Mouse (Mus musculus) heart, postnatal 14 days (tissue): ENCODE measurements around the gene Gm8237. TPM values are rescaled to one million over a fixed set of nuclear protein-coding genes. Genes with fewer than 3 reads are reported as not detected.
A peak's percentile ranks its signal among the peaks of the same experiment; 100 is the strongest.
"Not testable (repeated sequence)": the region's sequence is repeated elsewhere in the genome, so short reads cannot be mapped to it uniquely, and the experiment has no call there.

Source experiments
- DNase-seq, 2 experiments: peaks; one replicate each; pipeline ENCODE4 v3.0.0; 2021 to 2022
- intact Hi-C: fragments of 180-260 bp; cut with DNase I; formaldehyde crosslinking; loops from one replicate; pipeline ENCODE4 v1.15.1; 2025
- long read RNA-seq, 2 experiments: library from polyadenylated mRNA; stranded (forward); transcript quantifications; one replicate each; pipeline ENCODE4 v2.0.0; 2021
- total RNA-seq, 2 experiments: library from RNA; stranded (reverse); gene quantifications; 2 replicates each; pipeline ENCODE4 v1.2.3; 2021

Gene Gm8237
- under 1 TPM; 0.44 to 0.79 TPM for total RNA-seq
- long read RNA-seq, experiment 1, partial matches to known transcripts: 0 of 1 reads
- long read RNA-seq, experiment 1, other reads (novel, unspliced or antisense): 1 of 1 reads
- long read RNA-seq, experiment 2, partial matches to known transcripts: 0 of 1 reads
- long read RNA-seq, experiment 2, other reads (novel, unspliced or antisense): 1 of 1 reads

GRCm38 (mm10) chr14:5880241-5880640 is at the start of gene Gm8237:
Gene Gm8237, minus strand, starts transcription at chr14:5880382.
- DNase-seq, intact Hi-C loops: not testable (repeated sequence)

- intact Hi-C loops, DNase-seq: not testable (repeated sequence)
Measured at GRCm38 (mm10) chr14:5923276-5923675, 43.1 kb upstream of the Gm8237 start.

GRCm38 (mm10) chr14:5918330-5918942 is 38.3 kb upstream of the Gm8237 start:
- intact Hi-C loops: not testable (repeated sequence)
- DNase-seq: peak in 1 of 2 experiments; percentile 1

DNA sequence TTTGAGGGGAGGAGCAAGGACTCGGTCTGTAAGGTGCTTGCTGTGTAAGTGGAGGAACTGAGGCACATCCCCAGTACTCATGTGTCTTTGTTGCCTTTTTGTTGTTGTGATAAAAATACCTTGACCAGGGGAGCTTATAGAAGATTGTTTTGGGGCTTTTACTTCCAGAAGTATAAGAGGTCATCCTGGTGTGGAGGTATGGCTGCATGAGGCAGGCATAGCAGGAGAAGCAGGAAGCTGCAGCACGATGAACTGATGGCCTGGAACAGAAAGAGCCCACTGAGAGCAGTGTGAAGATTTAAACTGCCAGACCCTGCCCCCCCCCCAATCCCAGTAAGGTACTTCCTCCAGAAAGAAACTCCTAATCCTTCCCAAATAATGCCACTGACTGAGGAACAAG is 33.5 kb upstream of the Gm8237 start:
- intact Hi-C loops: not testable (repeated sequence)
- DNase-seq: peak in 1 of 2 experiments; percentile 1

DNA sequence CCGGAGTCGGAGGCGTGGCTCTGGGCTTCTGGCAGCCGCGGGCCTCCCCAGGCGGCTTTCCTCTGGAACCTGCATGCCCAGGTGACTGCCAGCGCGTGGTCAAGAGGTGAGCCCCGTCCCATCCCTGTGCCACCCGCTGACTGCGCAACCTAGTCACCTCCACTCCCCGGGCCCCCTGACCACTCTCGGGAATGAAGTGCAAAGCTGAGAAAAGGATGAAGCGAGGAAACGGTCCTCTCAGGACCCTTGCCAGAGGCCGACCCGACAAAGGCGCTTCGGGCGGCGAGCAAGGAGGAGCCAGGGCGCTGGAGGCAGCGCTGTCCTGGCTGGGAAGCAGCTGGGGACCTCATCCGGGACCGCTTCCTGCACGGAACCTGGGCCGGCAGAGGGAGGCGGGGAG is 391 bp downstream of the Gm8237 start:
- peak in 1 of 2 experiments; percentile 4 for DNase-seq
- intact Hi-C loops: not testable (repeated sequence)

- intact Hi-C loops: not testable (repeated sequence)
- peak; percentile 11 to 16 for DNase-seq
Measured at GRCm38 (mm10) chr14:5879136-5879535, 1.0 kb downstream of the Gm8237 start.

GRCm38 (mm10) chr14:5855911-5856310 is 24.3 kb downstream of the Gm8237 start:
- intact Hi-C loops, DNase-seq: not testable (repeated sequence)

- DNase-seq, intact Hi-C loops: not testable (repeated sequence)
Measured at GRCm38 (mm10) chr14:5830229-5830628, 50.0 kb downstream of the Gm8237 start, which contains the start of gene Gm3424. Gene Gm3424, minus strand, starts transcription at chr14:5830329.

DNA sequence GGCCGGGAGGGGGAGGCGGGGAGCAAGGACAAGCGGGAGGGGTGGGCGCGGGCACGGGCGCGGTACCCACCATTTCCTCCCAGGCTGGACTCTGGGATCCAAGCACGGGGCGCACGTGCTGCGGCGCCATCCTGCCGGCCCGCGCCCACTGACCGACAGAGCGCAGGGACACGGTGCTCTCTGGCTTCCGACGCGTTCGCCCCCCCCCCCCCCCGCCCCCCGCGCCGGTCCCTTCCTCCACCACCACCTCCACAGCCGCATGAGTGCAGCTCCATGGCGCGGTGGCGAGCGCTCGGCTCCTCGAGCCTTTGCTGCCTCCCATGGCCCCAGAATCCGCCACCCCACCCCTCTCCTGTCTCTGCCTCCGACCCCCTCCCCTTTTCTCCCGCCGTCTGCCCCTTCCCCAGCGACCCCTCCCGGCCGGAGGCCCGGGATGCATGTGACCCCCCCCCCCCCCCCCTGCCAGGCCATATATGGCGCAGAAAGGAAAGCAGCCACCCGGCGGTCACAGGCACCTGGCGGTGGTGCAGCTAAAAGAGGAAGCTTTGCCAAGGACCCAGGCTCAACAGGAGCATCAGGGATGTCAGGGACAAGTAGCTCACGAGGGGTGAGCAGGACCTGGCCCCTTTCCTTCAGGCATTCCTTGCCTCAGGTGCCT is 67.4 kb downstream of the Gm8237 start:
- intact Hi-C loops, DNase-seq: not testable (repeated sequence)

Other genes with a start within 250 kb of the Gm8237 start
- gene Gm8265, start 247.4 kb downstream of the Gm8237 start, total RNA-seq: not detected
- gene Gm9603, start 192.9 kb downstream of the Gm8237 start, total RNA-seq: not detected
- gene Gm3373, start 138.8 kb downstream of the Gm8237 start, total RNA-seq: 1 to 10 TPM in 1 of 2 experiments, under 1 TPM in 1; 0.66 to 1.6 TPM
- 1 to 10 TPM; 1.1 to 1.6 TPM for gene Gm3383, start 72.4 kb downstream of the Gm8237 start, total RNA-seq
- not detected for gene Gm3424, start 50.1 kb downstream of the Gm8237 start, total RNA-seq
- gene Gm3248, start 81.4 kb upstream of the Gm8237 start, total RNA-seq: under 1 TPM; 0.34 to 0.53 TPM
- gene Gm3453, start 98.8 kb upstream of the Gm8237 start, total RNA-seq: not detected
- not detected for gene Gm6337, start 177.9 kb upstream of the Gm8237 start, total RNA-seq
- under 1 TPM in 1 of 2 experiments, not detected in 1; 0.17 TPM for gene Gm8206, start 213.6 kb upstream of the Gm8237 start, total RNA-seq
- under 1 TPM; 0.33 to 0.44 TPM for gene Gm3468, start 228.3 kb upstream of the Gm8237 start, total RNA-seq
- gene Gm3476, start 245.4 kb upstream of the Gm8237 start, total RNA-seq: not detected